Mouse (Mus musculus): ENCODE data around the gene Tmem150c.

Tmem150c gene

GRCm38 (mm10) chr5:100166591-100167491 lies 7.2 kb upstream of the Tmem150c start:
- peak; percentile 23 for DNase-seq

GRCm38 (mm10) chr5:100163368-100163767 lies 3.8 kb upstream of the Tmem150c start:
- DNase-seq = no peak

- DNase-seq = no peak
Observed at GRCm38 (mm10) chr5:100162857-100163256, 3.2 kb upstream of the Tmem150c start.

- DNase-seq = no peak
Observed at GRCm38 (mm10) chr5:100162053-100162452, 2.4 kb upstream of the Tmem150c start.

- DNase-seq = peak; percentile 28
Observed at GRCm38 (mm10) chr5:100158791-100159637, 594 bp downstream of the Tmem150c start.

- no peak for DNase-seq
Observed at GRCm38 (mm10) chr5:100158301-100158700, 1.3 kb downstream of the Tmem150c start.

GRCm38 (mm10) chr5:100155646-100156045 lies 4.0 kb downstream of the Tmem150c start:
- DNase-seq = no peak

GRCm38 (mm10) chr5:100149967-100150366 lies 9.6 kb downstream of the Tmem150c start:
- DNase-seq = no peak

GRCm38 (mm10) chr5:100144836-100145235 lies 14.8 kb downstream of the Tmem150c start:
- DNase-seq = no peak

- DNase-seq = no peak
Observed at GRCm38 (mm10) chr5:100127283-100127682, 32.3 kb downstream of the Tmem150c start.

GRCm38 (mm10) chr5:100125409-100126123 lies 34.0 kb downstream of the Tmem150c start:
- DNase-seq = no peak

GRCm38 (mm10) chr5:100124530-100124929 lies 35.1 kb downstream of the Tmem150c start:
- no peak for DNase-seq

GRCm38 (mm10) chr5:100123283-100123682 lies 36.3 kb downstream of the Tmem150c start:
- DNase-seq = no peak

- no peak for DNase-seq
Observed at GRCm38 (mm10) chr5:100121170-100121569, 38.4 kb downstream of the Tmem150c start.

- no peak for DNase-seq
Observed at GRCm38 (mm10) chr5:100120711-100121141, 38.9 kb downstream of the Tmem150c start.

GRCm38 (mm10) chr5:100119331-100119730 lies 40.3 kb downstream of the Tmem150c start:
- no peak for DNase-seq

- DNase-seq = no peak
Observed at GRCm38 (mm10) chr5:100113403-100113802, 46.2 kb downstream of the Tmem150c start.

GRCm38 (mm10) chr5:100110581-100110980 lies 49.0 kb downstream of the Tmem150c start:
- no peak for DNase-seq

GRCm38 (mm10) chr5:100109543-100110282 lies 49.9 kb downstream of the Tmem150c start:
- no peak for DNase-seq

GRCm38 (mm10) chr5:100108866-100109265 lies 50.7 kb downstream of the Tmem150c start:
- no peak for DNase-seq

GRCm38 (mm10) chr5:100102395-100102794 lies 57.2 kb downstream of the Tmem150c start:
- no peak for DNase-seq

GRCm38 (mm10) chr5:100097967-100098366 lies 61.6 kb downstream of the Tmem150c start:
- no peak for DNase-seq

Data from thymus, postnatal 25 days (tissue).